Mouse (Mus musculus): Measurements from ENCODE around the gene Cers1. TPM values are rescaled to one million over a fixed set of nuclear protein-coding genes. Genes with fewer than 3 reads are reported as not detected.

Gene Cers1
- total RNA-seq, 2 experiments from 2014 or later, result 14.1 to 19.1 TPM

DNA sequence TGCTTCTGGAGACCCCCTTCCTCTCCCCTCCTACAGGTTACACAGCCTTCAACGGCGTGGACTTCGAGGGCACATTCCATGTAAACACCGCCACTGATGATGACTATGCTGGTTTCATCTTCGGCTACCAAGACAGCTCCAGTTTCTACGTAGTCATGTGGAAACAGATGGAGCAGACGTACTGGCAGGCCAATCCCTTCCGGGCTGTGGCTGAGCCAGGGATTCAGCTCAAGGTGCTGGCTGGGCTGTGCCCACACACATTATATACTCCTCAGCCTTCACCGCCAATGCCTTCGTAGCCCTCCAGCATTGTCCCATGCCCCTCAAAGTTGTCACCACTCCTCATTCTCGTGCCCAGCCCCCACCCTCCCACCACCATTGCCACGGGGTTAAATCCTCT, 64.5 kb downstream of the Cers1 start:
- no peak for DNase-seq

More for the DNA sequence above, 64.5 kb downstream of the Cers1 start:
- intact Hi-C loops (cut with DNase I), result no loop called here

Other genes with a start within 250 kb of the Cers1 start
- under 1 TPM in 1 of 2 experiments, not detected in 1; 0.48 TPM for gene Tm6sf2, start 242.9 kb upstream of the Cers1 start, total RNA-seq (2021)
- under 1 TPM in 1 of 2 experiments, not detected in 1; 0.15 TPM for gene Hapln4, start 232.3 kb upstream of the Cers1 start, total RNA-seq (2021)
- not detected for gene Ncan, start 194.9 kb upstream of the Cers1 start, total RNA-seq (2021)
- 1 to 10 TPM; 4.3 to 4.6 TPM for gene Nr2c2ap, start 184.4 kb upstream of the Cers1 start, total RNA-seq (2021)
- 1 to 10 TPM; 6.2 to 9.3 TPM for gene Rfxank, start 176.6 kb upstream of the Cers1 start, total RNA-seq (2021)
- 10 to 100 TPM; 14.2 to 16.3 TPM for gene Borcs8, start 176.3 kb upstream of the Cers1 start, total RNA-seq (2021)
- under 1 TPM; 0.28 to 0.32 TPM for gene Mef2b, start 176.1 kb upstream of the Cers1 start, total RNA-seq (2021)
- 10 to 100 TPM; 75.3 to 75.9 TPM for gene Tmem161a, start 143.4 kb upstream of the Cers1 start, total RNA-seq (2021)
- 10 to 100 TPM; 28.0 to 40.6 TPM for gene Slc25a42, start 103.5 kb upstream of the Cers1 start, total RNA-seq (2021)
- 10 to 100 TPM; 34.8 to 46.2 TPM for gene Sugp2, start 81.5 kb upstream of the Cers1 start, total RNA-seq (2021)
- 1 to 10 TPM; 6.8 to 7.3 TPM for gene Armc6, start 81.3 kb upstream of the Cers1 start, total RNA-seq (2021)
- gene Homer3, start 32.9 kb upstream of the Cers1 start, total RNA-seq (2021), result 1 to 10 TPM; 3.0 to 4.7 TPM
- 10 to 100 TPM; 28.8 to 33.0 TPM for gene Ddx49, start 13.3 kb upstream of the Cers1 start, total RNA-seq (2021)
- gene Cope, start 13.3 kb upstream of the Cers1 start, total RNA-seq (2021), result 100 to 1,000 TPM; 115 TPM
- 1 to 10 TPM in 1 of 2 experiments, under 1 TPM in 1; 0.52 to 3.9 TPM for gene Gdf1, start 14.0 kb downstream of the Cers1 start, total RNA-seq (2021)
- gene Upf1, start 37.5 kb downstream of the Cers1 start, total RNA-seq (2021), result 10 to 100 TPM; 27.0 to 27.6 TPM
- gene Comp, start 57.8 kb downstream of the Cers1 start, total RNA-seq (2021), result 1 to 10 TPM; 8.9 to 9.9 TPM
- 1 to 10 TPM; 5.3 to 7.5 TPM for gene Crtc1, start 123.8 kb downstream of the Cers1 start, total RNA-seq (2021)
- 1 to 10 TPM; 6.8 to 7.5 TPM for gene Klhl26, start 161.2 kb downstream of the Cers1 start, total RNA-seq (2021)
- not detected for gene Tmem59l, start 171.6 kb downstream of the Cers1 start, total RNA-seq (2021)
- gene Crlf1, start 177.4 kb downstream of the Cers1 start, total RNA-seq (2021), result 1 to 10 TPM; 3.4 to 3.8 TPM
- 100 to 1,000 TPM; 126 to 128 TPM for gene Rex1bd, start 191.0 kb downstream of the Cers1 start, total RNA-seq (2021)
- gene Uba52, start 195.0 kb downstream of the Cers1 start, total RNA-seq (2021), result 100 to 1,000 TPM; 787 to 802 TPM
- 100 to 1,000 TPM in 1 of 2 experiments, 10 to 100 TPM in 1; 99.3 to 107 TPM for gene Fkbp8, start 211.9 kb downstream of the Cers1 start, total RNA-seq (2021)
- gene Kxd1, start 212.2 kb downstream of the Cers1 start, total RNA-seq (2021), result 10 to 100 TPM; 67.7 to 74.7 TPM
- gene Ell, start 223.7 kb downstream of the Cers1 start, total RNA-seq (2021), result 10 to 100 TPM in 1 of 2 experiments, 1 to 10 TPM in 1; 9.6 to 10.5 TPM